Mouse (Mus musculus): ENCODE data around the gene Gpr153. TPM values are rescaled to one million over a fixed set of nuclear protein-coding genes. Genes with fewer than 3 reads are reported as not detected.

Gpr153 gene
- polyA plus RNA-seq, 1 experiment, result 0.47 TPM

DNA sequence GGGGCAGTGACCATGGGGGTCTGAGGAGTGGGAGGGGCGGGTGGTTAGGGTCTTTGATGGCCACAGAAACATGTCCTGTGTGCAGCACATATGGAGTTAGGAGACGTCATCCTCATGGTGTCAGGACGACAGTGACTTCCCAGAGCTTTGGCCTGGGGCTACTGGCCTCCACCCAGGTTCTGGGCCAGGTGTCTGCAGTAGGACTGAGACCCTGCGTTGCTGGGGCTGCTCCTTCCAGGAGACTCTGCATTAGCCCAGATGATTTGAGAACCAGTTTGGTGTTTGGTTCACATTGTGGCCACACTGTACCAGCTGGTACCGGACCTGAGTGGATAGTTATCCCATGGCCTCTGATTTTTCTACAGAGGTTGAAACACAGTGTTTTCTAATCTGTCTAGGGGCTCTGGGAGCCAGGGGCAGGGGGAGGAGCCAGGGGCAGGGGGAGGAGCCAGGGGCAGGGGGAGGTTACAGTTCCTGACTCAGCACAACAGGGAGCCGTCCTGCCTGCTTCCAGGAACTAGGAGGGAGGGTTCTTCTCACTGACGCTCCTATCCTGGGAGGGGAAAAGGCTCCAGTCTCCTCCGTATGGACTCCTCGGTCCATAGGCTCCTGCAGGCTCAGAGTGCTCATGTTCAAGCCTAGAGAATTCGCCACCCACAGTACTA lies 10.4 kb upstream of the Gpr153 start:
- Histone ChIP-seq H3K27ac (ENCODE audit: insufficient read depth, low read depth, low read length) (no peak overlapping the region), H3K4me3 (ENCODE audit: insufficient read depth, low read length) (no peak overlapping the region), H3K4me1 (ENCODE audit: control insufficient read depth, insufficient read depth, low read length) (peaks cover 18% of the 10 kb centered on the region)
- TF ChIP-seq POLR2A (IDR thresholded peaks at IDR 0.05; ENCODE audit: borderline replicate concordance, low read depth, low read length) (no peak), CTCF (IDR thresholded peaks at IDR 0.05; ENCODE audit: low read depth, low read length) (no peak)

GRCm38 (mm10) chr4:152264177-152264530 lies 9.9 kb upstream of the Gpr153 start:
- no peak overlapping the region for H3K4me3 ChIP-seq (ENCODE audit: insufficient read depth, low read length)
- H3K4me1 ChIP-seq (ENCODE audit: control insufficient read depth, insufficient read depth, low read length), result peaks cover 18% of the 10 kb centered on the region
- TF ChIP-seq CTCF (IDR thresholded peaks at IDR 0.05; ENCODE audit: low read depth, low read length) (no peak), POLR2A (IDR thresholded peaks at IDR 0.05; ENCODE audit: borderline replicate concordance, low read depth, low read length) (no peak)
- H3K27ac ChIP-seq (ENCODE audit: insufficient read depth, low read depth, low read length), result no peak overlapping the region

DNA sequence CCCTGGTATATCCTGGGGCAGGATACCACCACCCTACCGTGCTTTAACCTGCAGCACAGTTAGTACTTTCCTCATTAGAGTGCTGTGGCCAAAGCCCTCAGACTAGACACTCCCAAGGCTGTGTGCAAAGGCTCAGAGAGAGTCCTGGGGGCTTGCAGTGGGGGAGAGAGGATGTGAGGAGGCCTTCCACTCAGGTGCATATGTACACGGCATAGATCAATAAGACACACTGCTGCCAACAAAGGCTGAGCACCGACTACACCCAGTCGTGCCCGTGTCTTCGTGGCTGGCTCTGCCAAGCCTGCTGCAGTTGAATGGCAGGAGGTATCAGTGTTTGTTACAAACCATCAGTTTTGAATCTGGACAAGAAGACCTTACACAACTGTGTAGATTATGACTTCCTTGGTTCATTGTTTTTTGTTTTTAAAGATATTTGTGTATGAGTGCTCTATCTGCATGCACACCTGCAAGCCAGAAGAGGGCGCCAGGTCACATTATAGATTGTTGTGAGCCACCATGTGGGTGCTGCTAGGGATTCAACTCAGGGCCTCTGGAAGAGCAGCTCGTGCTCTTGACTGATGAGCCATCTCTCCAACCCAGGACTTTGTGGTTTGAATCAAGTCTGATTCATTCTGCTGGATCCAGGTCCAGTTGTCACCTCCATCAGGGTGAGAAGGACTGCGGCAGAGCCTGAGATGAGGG lies 9.0 kb upstream of the Gpr153 start:
- no peak overlapping the region for H3K27ac ChIP-seq (ENCODE audit: insufficient read depth, low read depth, low read length)
- H3K4me1 ChIP-seq (ENCODE audit: control insufficient read depth, insufficient read depth, low read length), result peaks cover 14% of the 10 kb centered on the region
- TF ChIP-seq CTCF (IDR thresholded peaks at IDR 0.05; ENCODE audit: low read depth, low read length) (0 out of 2 replicates have a peak, but pooled peaks have one; percentile 11), POLR2A (IDR thresholded peaks at IDR 0.05; ENCODE audit: borderline replicate concordance, low read depth, low read length) (no peak)
- H3K4me3 ChIP-seq (ENCODE audit: insufficient read depth, low read length), result no peak overlapping the region

DNA sequence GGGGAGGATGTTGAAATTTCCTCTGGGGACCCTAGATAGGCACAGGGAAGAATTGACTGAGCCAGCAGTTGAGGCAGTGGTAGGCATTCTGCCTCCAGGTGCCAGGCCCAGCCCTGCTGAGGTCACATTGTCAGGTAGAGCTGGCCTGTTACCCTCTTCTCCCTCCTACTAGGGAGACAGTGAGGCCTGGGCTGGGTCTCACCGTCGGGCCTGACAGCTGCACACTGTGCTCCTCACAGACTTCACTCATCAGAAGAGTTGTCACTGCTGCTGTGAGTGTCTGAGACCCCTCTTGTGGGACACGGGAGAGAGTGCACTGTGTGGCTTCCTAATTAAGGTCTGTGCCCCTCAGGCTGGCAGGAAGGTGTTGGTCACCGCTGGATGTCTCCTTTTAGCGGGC lies 8.2 kb upstream of the Gpr153 start:
- TF ChIP-seq CTCF (IDR thresholded peaks at IDR 0.05; ENCODE audit: low read depth, low read length) (no peak), POLR2A (IDR thresholded peaks at IDR 0.05; ENCODE audit: borderline replicate concordance, low read depth, low read length) (no peak)
- peaks cover 6% of the 10 kb centered on the region for H3K4me1 ChIP-seq (ENCODE audit: control insufficient read depth, insufficient read depth, low read length)

GRCm38 (mm10) chr4:152266236-152266895 lies 7.7 kb upstream of the Gpr153 start:
- Histone ChIP-seq H3K4me1 (ENCODE audit: control insufficient read depth, insufficient read depth, low read length) (0 out of 2 replicates have a peak, but pooled peaks cover 4% of the 10 kb centered on the region), H3K27ac (ENCODE audit: insufficient read depth, low read depth, low read length) (no peak overlapping the region), H3K4me3 (ENCODE audit: insufficient read depth, low read length) (no peak overlapping the region)
- no peak for TF ChIP-seq CTCF (IDR thresholded peaks at IDR 0.05; ENCODE audit: low read depth, low read length)
- TF ChIP-seq POLR2A (IDR thresholded peaks at IDR 0.05; ENCODE audit: borderline replicate concordance, low read depth, low read length), result no peak

More for the DNA sequence above, 8.2 kb upstream of the Gpr153 start:
- H3K4me3 ChIP-seq (ENCODE audit: insufficient read depth, low read length), result no peak overlapping the region
- no peak overlapping the region for H3K27ac ChIP-seq (ENCODE audit: insufficient read depth, low read depth, low read length)

DNA sequence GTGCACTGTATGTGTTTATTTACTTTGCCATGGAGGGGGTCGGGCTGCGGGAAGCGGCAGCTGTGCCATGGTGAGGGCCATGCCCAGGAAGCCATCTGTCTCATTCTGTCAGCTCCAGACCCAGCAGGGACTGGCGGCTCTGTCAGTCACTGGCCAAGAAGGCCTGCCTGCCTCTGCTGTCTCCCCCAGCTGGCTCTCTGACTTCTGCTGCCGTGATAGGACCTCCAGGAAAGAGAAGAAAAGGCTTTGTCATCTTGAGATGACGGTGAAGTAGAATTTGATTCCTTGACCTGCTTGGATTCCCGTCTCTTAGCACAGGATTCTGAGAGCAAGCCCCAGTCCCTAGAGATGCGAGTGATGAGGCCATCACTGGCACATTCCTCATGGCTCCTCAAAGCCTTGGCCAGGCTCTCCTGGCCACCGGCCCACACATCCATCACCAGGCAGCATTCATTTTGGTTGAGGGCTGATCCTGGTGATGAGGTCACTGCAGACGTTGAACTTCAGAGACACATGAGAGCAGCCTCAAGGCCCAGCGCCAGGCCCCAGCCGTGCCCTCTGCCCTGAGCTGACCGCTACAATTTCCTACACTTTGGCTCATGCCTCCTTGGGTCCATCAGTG lies 6.2 kb upstream of the Gpr153 start:
- TF ChIP-seq CTCF (IDR thresholded peaks at IDR 0.05; ENCODE audit: low read depth, low read length), result no peak
- TF ChIP-seq POLR2A (IDR thresholded peaks at IDR 0.05; ENCODE audit: borderline replicate concordance, low read depth, low read length), result no peak
- Histone ChIP-seq H3K4me3 (ENCODE audit: insufficient read depth, low read length) (no peak overlapping the region), H3K27ac (ENCODE audit: insufficient read depth, low read depth, low read length) (no peak overlapping the region), H3K4me1 (ENCODE audit: control insufficient read depth, insufficient read depth, low read length) (0 out of 2 replicates have a peak, but pooled peaks cover 4% of the 10 kb centered on the region)

- Histone ChIP-seq H3K4me1 (ENCODE audit: control insufficient read depth, insufficient read depth, low read length) (no peaks in the 10 kb centered on the region), H3K4me3 (ENCODE audit: insufficient read depth, low read length) (no peak overlapping the region), H3K27ac (ENCODE audit: insufficient read depth, low read depth, low read length) (no peak overlapping the region)
- TF ChIP-seq CTCF (IDR thresholded peaks at IDR 0.05; ENCODE audit: low read depth, low read length) (no peak), POLR2A (IDR thresholded peaks at IDR 0.05; ENCODE audit: borderline replicate concordance, low read depth, low read length) (no peak)
Measured at GRCm38 (mm10) chr4:152269967-152270366, 4.1 kb upstream of the Gpr153 start.

DNA sequence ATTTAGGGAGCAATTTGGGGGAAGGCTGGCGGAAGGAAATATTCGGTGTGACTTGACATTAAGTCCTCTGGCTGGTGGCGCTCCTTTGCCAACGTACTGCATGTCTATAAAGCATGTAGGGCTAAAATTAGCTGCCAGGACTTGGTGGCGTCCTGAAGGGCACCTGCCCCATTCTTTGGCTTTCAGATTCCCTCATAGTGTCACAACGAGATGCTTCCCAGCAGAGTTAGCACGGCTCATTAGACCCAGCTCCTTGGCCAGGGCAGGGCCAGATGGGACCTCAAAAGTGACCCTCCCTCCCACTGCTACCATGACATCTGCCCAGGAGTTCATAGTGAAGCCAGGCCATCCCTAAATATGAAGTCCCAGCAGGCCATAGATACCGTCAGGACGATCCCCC lies 3.4 kb upstream of the Gpr153 start:
- no peaks in the 10 kb centered on the region for H3K4me1 ChIP-seq (ENCODE audit: control insufficient read depth, insufficient read depth, low read length)
- no peak overlapping the region for H3K27ac ChIP-seq (ENCODE audit: insufficient read depth, low read depth, low read length)
- TF ChIP-seq POLR2A (IDR thresholded peaks at IDR 0.05; ENCODE audit: borderline replicate concordance, low read depth, low read length) (no peak), CTCF (IDR thresholded peaks at IDR 0.05; ENCODE audit: low read depth, low read length) (no peak)
- H3K4me3 ChIP-seq (ENCODE audit: insufficient read depth, low read length), result no peak overlapping the region

DNA sequence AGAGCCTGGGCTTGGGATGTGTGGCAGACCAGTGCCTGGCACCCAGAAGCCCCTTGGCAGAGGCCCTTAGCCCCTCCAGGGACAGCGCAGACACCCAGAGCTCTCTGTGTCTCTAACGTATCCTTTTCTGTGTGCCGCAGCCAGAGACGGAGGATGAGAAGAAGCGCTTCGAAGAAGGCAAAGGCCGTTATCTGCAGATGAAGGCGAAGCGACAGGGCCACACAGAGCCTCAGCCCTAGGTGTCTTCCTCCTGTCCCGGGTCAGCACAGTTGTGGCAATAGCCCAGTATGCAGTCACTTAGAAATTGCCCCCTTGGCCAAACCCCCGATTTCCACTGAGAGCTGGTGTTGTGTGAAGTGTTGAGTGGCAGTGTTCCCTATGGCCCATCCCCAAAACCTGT lies 2.7 kb upstream of the Gpr153 start:
- Histone ChIP-seq H3K4me3 (ENCODE audit: insufficient read depth, low read length) (no peak overlapping the region), H3K4me1 (ENCODE audit: control insufficient read depth, insufficient read depth, low read length) (no peaks in the 10 kb centered on the region)
- TF ChIP-seq CTCF (IDR thresholded peaks at IDR 0.05; ENCODE audit: low read depth, low read length) (no peak), POLR2A (IDR thresholded peaks at IDR 0.05; ENCODE audit: borderline replicate concordance, low read depth, low read length) (no peak)

More for the DNA sequence above, 2.7 kb upstream of the Gpr153 start:
- H3K27ac ChIP-seq (ENCODE audit: insufficient read depth, low read depth, low read length), result no peak overlapping the region

Data from bone marrow macrophage, adult 2 months (primary cell).